Mouse (Mus musculus) MEL (cell line): Measurements from ENCODE around the gene Ddi2. TPM values are rescaled to one million over a fixed set of nuclear protein-coding genes. Genes with fewer than 3 reads are reported as not detected.

ENCODE experiments used
- DNase-seq: peaks from one replicate; pipeline ENCODE4 v3.0.0; 2011; ENCODE audit warnings: low read depth, low spot score
- H3K27ac ChIP-seq: 2 replicates; pipeline ENCODE4 v1.5.1; 2012; ENCODE audit warnings: low read depth, mild to moderate bottlenecking, control low read depth, low read length, moderate library complexity; ENCODE audit not compliant: control insufficient read depth
- H3K27me3 ChIP-seq, 2 experiments: fragments of 150-350 bp in 1 of 2; sonication (generic) in 1 of 2; 2 replicates each; pipeline ENCODE4 v1.6.1; 2012; ENCODE audit warnings: low read length in 2 of 2, mild to moderate bottlenecking in 2 of 2, improper control_type of control experiment in 1 of 2, moderate library complexity in 1 of 2; ENCODE audit not compliant: insufficient read depth in 2 of 2, control insufficient read depth in 1 of 2
- H3K36me3 ChIP-seq, 2 experiments: 2 replicates each; pipeline ENCODE4 v1.6.1; 2012 to 2014; ENCODE audit warnings: low read length in 2 of 2, improper control_type of control experiment in 1 of 2, inconsistent platforms in 1 of 2, mild to moderate bottlenecking in 1 of 2; ENCODE audit not compliant: insufficient read depth in 2 of 2, control insufficient read depth in 1 of 2
- H3K4me1 ChIP-seq, 2 experiments: fragments of 150-350 bp in 1 of 2; sonication (generic) in 1 of 2; 2 replicates each; pipeline ENCODE4 v1.6.1; 2012; ENCODE audit warnings: low read length in 2 of 2, improper control_type of control experiment in 1 of 2, mild to moderate bottlenecking in 1 of 2; ENCODE audit not compliant: insufficient read depth in 2 of 2, control insufficient read depth in 1 of 2
- H3K4me3 ChIP-seq, 2 experiments: fragments of 150-350 bp in 1 of 2; sonication (generic) in 1 of 2; 2 replicates each; pipeline ENCODE4 v1.5.1; 2012; ENCODE audit warnings: low read depth in 2 of 2, low read length in 2 of 2, mild to moderate bottlenecking in 2 of 2, moderate library complexity in 2 of 2, control low read depth in 1 of 2, improper control_type of control experiment in 1 of 2; ENCODE audit not compliant: control insufficient read depth in 1 of 2, insufficient read depth in 1 of 2
- H3K79me2 ChIP-seq: 2 replicates; pipeline ENCODE4 v1.6.1; 2012; ENCODE audit warnings: mild to moderate bottlenecking, low read length, moderate library complexity; ENCODE audit not compliant: control insufficient read depth, poor library complexity, insufficient read depth
- H3K9ac ChIP-seq: 2 replicates; pipeline ENCODE4 v1.6.1; 2012; ENCODE audit warnings: low read depth, mild to moderate bottlenecking, control low read depth, low read length, moderate library complexity; ENCODE audit not compliant: control insufficient read depth, poor library complexity, severe bottlenecking
- H3K9me3 ChIP-seq: fragments of 150-350 bp; sonication (generic); replicated peaks from 2 replicates; pipeline ENCODE4 v1.6.1; 2012; ENCODE audit warnings: mild to moderate bottlenecking, low read length, improper control_type of control experiment, moderate library complexity; ENCODE audit not compliant: insufficient read depth
- BHLHE40 ChIP-seq: IDR thresholded peaks from 2 replicates; pipeline ENCODE4 v1.6.1; 2012; ENCODE audit warnings: low read depth, mild to moderate bottlenecking, inconsistent platforms, low read length, improper control_type of control experiment, borderline replicate concordance
- CTCF ChIP-seq, 3 experiments: IDR thresholded peaks in 2 of 3; conservative IDR thresholded peaks in 1 of 3; 2 replicates each; pipeline ENCODE4 v1.5.1; 2011 to 2012; ENCODE audit warnings: low read length in 3 of 3, low read depth in 2 of 3, mild to moderate bottlenecking in 2 of 3, improper control_type of control experiment in 1 of 3, inconsistent platforms in 1 of 3, mixed read lengths in 1 of 3, moderate library complexity in 1 of 3; ENCODE audit not compliant: control insufficient read depth in 1 of 3, insufficient read depth in 1 of 3, poor library complexity in 1 of 3, severe bottlenecking in 1 of 3
- EP300 ChIP-seq, 2 experiments: IDR thresholded peaks; 2 replicates each; pipeline ENCODE4 v1.6.1; 2011; ENCODE audit warnings: improper control_type of control experiment in 2 of 2, low read length in 2 of 2, low read depth in 1 of 2, mild to moderate bottlenecking in 1 of 2
- GABPA ChIP-seq: IDR thresholded peaks from 2 replicates; pipeline ENCODE4 v1.6.1; 2012; ENCODE audit warnings: low read depth, mild to moderate bottlenecking, inconsistent platforms, low read length, improper control_type of control experiment, moderate library complexity
- GATA1 ChIP-seq: IDR thresholded peaks from 2 replicates; pipeline ENCODE4 v1.6.1; 2011; ENCODE audit warnings: low read depth, low read length, improper control_type of control experiment
- HCFC1 ChIP-seq: IDR thresholded peaks from 2 replicates; pipeline ENCODE4 v1.6.1; 2012; ENCODE audit warnings: low read depth, mild to moderate bottlenecking, inconsistent platforms, low read length, improper control_type of control experiment, moderate library complexity
- JUND ChIP-seq: IDR thresholded peaks from 2 replicates; pipeline ENCODE4 v1.6.1; 2011; ENCODE audit warnings: low read depth, mild to moderate bottlenecking, improper control_type of control experiment, low read length
- MAZ ChIP-seq: IDR thresholded peaks from 2 replicates; pipeline ENCODE4 v1.6.1; 2012; ENCODE audit warnings: low read depth, mild to moderate bottlenecking, inconsistent platforms, low read length, improper control_type of control experiment
- POLR2A ChIP-seq, 2 experiments: IDR thresholded peaks; 2 replicates each; pipeline ENCODE4 v1.6.1; 2011 to 2012; ENCODE audit warnings: low read length in 2 of 2, mild to moderate bottlenecking in 2 of 2, control low read depth in 1 of 2, improper control_type of control experiment in 1 of 2, low read depth in 1 of 2, moderate library complexity in 1 of 2; ENCODE audit not compliant: control insufficient read depth in 1 of 2, insufficient read depth in 1 of 2, poor library complexity in 1 of 2
- POLR2AphosphoS5 ChIP-seq: IDR thresholded peaks from 2 replicates; pipeline ENCODE4 v1.6.1; 2012; ENCODE audit warnings: low read depth, borderline replicate concordance, mild to moderate bottlenecking, inconsistent platforms, low read length, moderate library complexity, mixed read lengths
- RAD21 ChIP-seq: IDR thresholded peaks from 2 replicates; pipeline ENCODE4 v1.6.1; 2011; ENCODE audit warnings: mild to moderate bottlenecking, low read depth, low read length, improper control_type of control experiment
- RCOR1 ChIP-seq: IDR thresholded peaks from 2 replicates; pipeline ENCODE4 v1.6.1; 2012; ENCODE audit warnings: low read depth, mild to moderate bottlenecking, inconsistent platforms, low read length, improper control_type of control experiment
- TBP ChIP-seq: IDR thresholded peaks from 2 replicates; pipeline ENCODE4 v1.8.0; 2011; ENCODE audit warnings: low read depth, low read length, improper control_type of control experiment
- TCF12 ChIP-seq: IDR thresholded peaks from 2 replicates; pipeline ENCODE4 v1.6.1; 2014; ENCODE audit warnings: low read depth, mild to moderate bottlenecking, inconsistent platforms, low read length, improper control_type of control experiment, moderate library complexity
- USF1 ChIP-seq: IDR thresholded peaks from 2 replicates; pipeline ENCODE4 v1.6.1; 2014; ENCODE audit warnings: low read depth, mild to moderate bottlenecking, inconsistent platforms, low read length, improper control_type of control experiment, moderate library complexity
- USF2 ChIP-seq, 2 experiments: IDR thresholded peaks; 2 replicates each; pipeline ENCODE4 v1.6.1; 2011 to 2012; ENCODE audit warnings: improper control_type of control experiment in 2 of 2, low read length in 2 of 2, borderline replicate concordance in 1 of 2, inconsistent platforms in 1 of 2, low read depth in 1 of 2, mild to moderate bottlenecking in 1 of 2; ENCODE audit not compliant: insufficient read depth in 1 of 2
- ZKSCAN1 ChIP-seq: IDR thresholded peaks from 2 replicates; pipeline ENCODE4 v1.6.1; 2012; ENCODE audit warnings: low read depth, mild to moderate bottlenecking, inconsistent platforms, low read length, improper control_type of control experiment, moderate library complexity
- ZMIZ1 ChIP-seq: IDR thresholded peaks from 2 replicates; pipeline ENCODE4 v1.6.1; 2012; ENCODE audit warnings: low read depth, mild to moderate bottlenecking, inconsistent platforms, low read length, improper control_type of control experiment, moderate library complexity
- ZNF384 ChIP-seq: IDR thresholded peaks from 2 replicates; pipeline ENCODE4 v1.6.1; 2012; ENCODE audit warnings: low read depth, mild to moderate bottlenecking, inconsistent platforms, low read length, improper control_type of control experiment
- polyA plus RNA-seq, 2 experiments: library from polyadenylated mRNA; stranded (reverse) in 1 of 2; unstranded in 1 of 2; fragments of >175 nt in 1 of 2; fragments of >200 nt in 1 of 2; gene quantifications; 2 replicates each; pipeline versions ENCODE4 v1.2.1 to v1.2.4; 2012; ENCODE audit warnings: low replicate concordance in 2 of 2, low read depth in 1 of 2; ENCODE audit not compliant: insufficient read length in 2 of 2, insufficient read depth in 1 of 2, missing spikeins in 1 of 2
- total RNA-seq: library from RNA; depleted of rRNA; stranded (reverse); fragments of 300-350 nt; gene quantifications from 2 replicates; pipeline ENCODE4 v1.2.3, GENCODE M21; 2012

Gene Ddi2
- total and polyA plus RNA-seq, 3 experiments: 40.7 to 42.8 TPM; not detected in 1

DNA sequence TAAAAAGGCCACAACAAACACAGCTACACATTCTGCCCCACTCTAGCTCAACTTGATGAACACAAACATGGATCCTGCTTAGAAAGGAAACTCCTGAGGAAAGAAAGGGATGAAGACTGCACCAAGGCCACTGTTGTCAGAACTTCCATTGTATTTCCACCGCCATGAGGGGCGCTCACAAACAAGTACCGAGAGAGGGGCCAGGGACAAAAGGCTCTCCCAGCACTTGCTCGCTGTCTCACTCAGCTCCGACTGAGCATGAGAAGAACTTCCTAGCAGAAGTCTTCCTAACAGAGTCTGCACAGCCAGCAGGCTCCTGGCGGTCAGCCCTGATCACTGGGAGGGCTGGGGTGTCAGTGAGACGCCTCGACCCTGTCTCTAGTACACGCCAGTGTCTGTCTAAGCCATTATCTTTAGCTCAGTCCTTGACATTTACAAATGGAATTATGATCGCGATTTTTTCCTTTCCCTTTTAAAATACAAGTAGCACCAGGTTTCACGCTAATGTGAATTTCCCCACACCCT is 40.5 kb downstream of the Ddi2 start:
- H3K36me3 ChIP-seq: peaks cover 7 to 12% of the 10 kb centered on the region in 2 experiments

DNA sequence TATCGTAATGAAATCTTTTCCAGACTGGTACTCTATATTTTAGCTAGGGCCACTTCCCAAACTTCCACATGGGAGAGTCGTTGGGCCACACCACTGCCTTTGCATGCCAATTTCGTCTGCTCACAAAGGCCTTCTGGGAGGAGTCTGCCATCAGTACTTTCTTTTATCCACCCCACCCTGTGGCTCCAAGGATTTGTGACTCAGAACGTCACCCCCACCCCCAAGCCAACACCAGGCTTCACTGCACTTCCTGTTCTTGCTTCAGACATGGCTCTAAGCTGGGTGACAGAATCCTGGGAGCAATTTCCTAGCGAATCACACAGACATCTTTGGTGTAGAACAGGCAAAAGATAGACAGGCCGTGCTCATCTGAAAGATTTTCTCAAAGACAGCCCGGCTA is 41.5 kb downstream of the Ddi2 start:
- peaks cover 5 to 12% of the 10 kb centered on the region in 2 experiments for H3K36me3 ChIP-seq
- no peaks in the 10 kb centered on the region for H3K9me3 ChIP-seq
- peaks cover 0 to 10% of the 10 kb centered on the region in 2 experiments; a peak in 3 of 4 replicates for H3K4me1 ChIP-seq
- no peak overlapping the region for H3K9ac ChIP-seq
- H3K4me3 ChIP-seq: no peak overlapping the region
- no peaks in the 10 kb centered on the region for H3K27me3 ChIP-seq
- 0 out of 2 replicates have a peak, but pooled peaks cover 2% of the 10 kb centered on the region for H3K79me2 ChIP-seq
- no peak overlapping the region for H3K27ac ChIP-seq
- DNase-seq: peak; percentile 41
- no peak for TF ChIP-seq POLR2A (IDR thresholded peaks at IDR 0.05; ENCODE audit: control insufficient read depth in 1 of 2, insufficient read depth in 1 of 2, low read depth in 1 of 2, low read length in 2 of 2, poor library complexity in 1 of 2)
- no peak for TF ChIP-seq TBP
- no peak for TF ChIP-seq MAZ
- no peak for TF ChIP-seq RCOR1
- TF ChIP-seq TCF12: no peak
- TF ChIP-seq USF1: no peak
- TF ChIP-seq GATA1: no peak
- TF ChIP-seq EP300 (IDR thresholded peaks at IDR 0.05; ENCODE audit: low read depth in 1 of 2, low read length in 2 of 2): no peak
- no peak for TF ChIP-seq GABPA
- no peak for TF ChIP-seq ZKSCAN1
- TF ChIP-seq ZMIZ1: no peak
- TF ChIP-seq ZNF384: no peak
- TF ChIP-seq POLR2AphosphoS5: no peak
- TF ChIP-seq HCFC1: no peak
- TF ChIP-seq JUND: no peak
- no peak for TF ChIP-seq USF2 (IDR thresholded peaks at IDR 0.05; ENCODE audit: borderline replicate concordance in 1 of 2, insufficient read depth in 1 of 2, low read depth in 1 of 2, low read length in 2 of 2)
- TF ChIP-seq BHLHE40: no peak

More for the DNA sequence above, 40.5 kb downstream of the Ddi2 start:
- Histone ChIP-seq H3K4me3 (no peak overlapping the region), H3K27me3 (no peaks in the 10 kb centered on the region), H3K27ac (no peak overlapping the region), H3K9me3 (no peaks in the 10 kb centered on the region), H3K79me2 (0 out of 2 replicates have a peak, but pooled peaks cover 2% of the 10 kb centered on the region), H3K4me1 (peaks cover 0 to 10% of the 10 kb centered on the region in 2 experiments; a peak in 3 of 4 replicates), H3K9ac (no peak overlapping the region)
- TF ChIP-seq CTCF (IDR thresholded peaks at IDR 0.05 in 2 of 3, conservative IDR thresholded peaks at IDR 0.05 in 1 of 3; ENCODE audit: control insufficient read depth in 1 of 3, insufficient read depth in 1 of 3, low read depth in 2 of 3, low read length in 3 of 3, poor library complexity in 1 of 3, severe bottlenecking in 1 of 3) (no peak), POLR2A (IDR thresholded peaks at IDR 0.05; ENCODE audit: control insufficient read depth in 1 of 2, insufficient read depth in 1 of 2, low read depth in 1 of 2, low read length in 2 of 2, poor library complexity in 1 of 2) (0 out of 4 replicates have a peak, but pooled peaks of 1 of the 2 experiments have one; percentile 21), RAD21 (no peak), ZKSCAN1 (no peak)
- no peak for DNase-seq
